Mouse (Mus musculus) hindbrain, embryonic 15.5 days (tissue): ENCODE measurements around the gene Ankrd22. TPM values are rescaled to one million over a fixed set of nuclear protein-coding genes. Genes with fewer than 3 reads are reported as not detected.

Experiments used
- ATAC-seq: fragments of 200-750 bp; cut with Nextera tagmentation; 2 replicates; pipeline ENCODE4 v1.8.0; 2017; ENCODE audit warnings: low read depth, moderate number of reproducible peaks, moderate TSS enrichment; ENCODE audit not compliant: low FRiP score
- H3K27ac ChIP-seq: fragments of 300-500 bp; sonication (generic); replicated peaks from 2 replicates; pipeline ENCODE4 v1.5.1; 2015; ENCODE audit warnings: mild to moderate bottlenecking, inconsistent platforms
- H3K27me3 ChIP-seq: fragments of 300-500 bp; sonication (generic); 2 replicates; pipeline ENCODE4 v1.6.1; 2015; ENCODE audit warnings: control low read depth, inconsistent platforms
- H3K36me3 ChIP-seq: fragments of 300-500 bp; sonication (generic); 2 replicates; pipeline ENCODE4 v1.6.1; 2015; ENCODE audit warnings: control low read depth, inconsistent platforms
- H3K4me1 ChIP-seq: fragments of 300-500 bp; sonication (generic); replicated peaks from 2 replicates; pipeline ENCODE4 v1.6.1; 2015; ENCODE audit warnings: control low read depth, inconsistent platforms
- H3K4me2 ChIP-seq: fragments of 300-500 bp; sonication (generic); 2 replicates; pipeline ENCODE4 v1.6.1; 2015; ENCODE audit warnings: moderate library complexity, mild to moderate bottlenecking, inconsistent platforms
- H3K4me3 ChIP-seq: fragments of 300-500 bp; sonication (generic); 2 replicates; pipeline ENCODE4 v1.5.1; 2015; ENCODE audit warnings: mild to moderate bottlenecking, inconsistent platforms
- H3K9ac ChIP-seq: fragments of 300-500 bp; sonication (generic); 2 replicates; pipeline ENCODE4 v1.6.1; 2015; ENCODE audit warnings: inconsistent platforms
- H3K9me3 ChIP-seq: fragments of 300-500 bp; sonication (generic); 2 replicates; pipeline ENCODE4 v1.6.1; 2016; ENCODE audit warnings: control low read depth, inconsistent platforms
- WGBS: fragments of 180-500 bp; shearing (Covaris S2); methylation state at CpG from one replicate; pipeline ENCODE4 v1.1.7; 2015; 5-methylcytosine and 5-hydroxymethylcytosine counted together
- polyA plus RNA-seq: library from polyadenylated mRNA; unstranded; fragments of >200 nt; fragmentation: Nextera tagmentation; extraction: Ambion mirVana; gene quantifications from 2 replicates; pipeline ENCODE4 v1.2.1, GENCODE M21; 2015

Gene Ankrd22
- polyA plus RNA-seq, 1 experiment from 2014 or later: not detected

- no peak overlapping the region for H3K4me2 ChIP-seq
- H3K27ac ChIP-seq: no peak overlapping the region
- H3K4me3 ChIP-seq: no peak overlapping the region
- no peaks in the 10 kb centered on the region for H3K27me3 ChIP-seq
- 76% methylated on average over 3 of the region's 3 CpGs for WGBS
- H3K36me3 ChIP-seq: no peaks in the 10 kb centered on the region
- no peak overlapping the region for H3K9ac ChIP-seq
- H3K9me3 ChIP-seq: no peaks in the 10 kb centered on the region
- no peaks in the 10 kb centered on the region for H3K4me1 ChIP-seq
- ATAC-seq: no peak
Measured at GRCm38 (mm10) chr19:34120107-34120731, 45.6 kb downstream of the Ankrd22 start.

- no peak for ATAC-seq
- Histone ChIP-seq H3K4me2 (no peak overlapping the region), H3K9me3 (no peaks in the 10 kb centered on the region), H3K4me1 (no peaks in the 10 kb centered on the region), H3K9ac (no peak overlapping the region), H3K27me3 (no peaks in the 10 kb centered on the region), H3K27ac (no peak overlapping the region), H3K4me3 (no peak overlapping the region), H3K36me3 (no peaks in the 10 kb centered on the region)
- 92% methylated on average over 4 of the region's 4 CpGs for WGBS
Measured at GRCm38 (mm10) chr19:34119653-34120052, 46.2 kb downstream of the Ankrd22 start.

GRCm38 (mm10) chr19:34119102-34119501 lies 46.8 kb downstream of the Ankrd22 start:
- Histone ChIP-seq H3K4me3 (no peak overlapping the region), H3K9me3 (no peaks in the 10 kb centered on the region), H3K4me1 (no peaks in the 10 kb centered on the region), H3K4me2 (no peak overlapping the region), H3K36me3 (no peaks in the 10 kb centered on the region), H3K27me3 (no peaks in the 10 kb centered on the region), H3K9ac (no peak overlapping the region), H3K27ac (no peak overlapping the region)
- WGBS: 89% methylated on average over 1 of the region's 1 CpGs
- no peak for ATAC-seq

GRCm38 (mm10) chr19:34104841-34105240 lies 61.0 kb downstream of the Ankrd22 start:
- 91% methylated on average over 3 of the region's 3 CpGs for WGBS

GRCm38 (mm10) chr19:34101888-34102287 lies 64.0 kb downstream of the Ankrd22 start:
- no peaks in the 10 kb centered on the region for H3K4me1 ChIP-seq
- WGBS: 94% methylated on average over 7 of the region's 7 CpGs
- H3K9me3 ChIP-seq: no peaks in the 10 kb centered on the region
- H3K36me3 ChIP-seq: no peaks in the 10 kb centered on the region
- ATAC-seq: no peak
- no peak overlapping the region for H3K4me3 ChIP-seq
- no peak overlapping the region for H3K27ac ChIP-seq
- H3K27me3 ChIP-seq: no peaks in the 10 kb centered on the region
- no peak overlapping the region for H3K9ac ChIP-seq
- H3K4me2 ChIP-seq: no peak overlapping the region

More at GRCm38 (mm10) chr19:34104841-34105240, 61.0 kb downstream of the Ankrd22 start:
- no peak overlapping the region for H3K4me2 ChIP-seq
- no peaks in the 10 kb centered on the region for H3K9me3 ChIP-seq
- H3K4me3 ChIP-seq: no peak overlapping the region
- H3K9ac ChIP-seq: no peak overlapping the region
- H3K27me3 ChIP-seq: no peaks in the 10 kb centered on the region
- no peak for ATAC-seq
- no peaks in the 10 kb centered on the region for H3K36me3 ChIP-seq
- no peaks in the 10 kb centered on the region for H3K4me1 ChIP-seq
- H3K27ac ChIP-seq: no peak overlapping the region

GRCm38 (mm10) chr19:34100633-34101032 lies 65.2 kb downstream of the Ankrd22 start, which contains the start of gene Lipm:
TSS of gene Lipm (plus strand) at chr19:34100933.
- Histone ChIP-seq H3K4me1 (no peaks in the 10 kb centered on the region), H3K4me3 (no peak within 1 kb of the TSS), H3K27ac (no peak within 1 kb of the TSS), H3K9me3 (no peaks in the 10 kb centered on the region), H3K36me3 (no peaks in the 10 kb centered on the region), H3K27me3 (no peaks in the 10 kb centered on the region), H3K4me2 (no peak within 1 kb of the TSS), H3K9ac (no peak within 1 kb of the TSS)
- ATAC-seq: no peak
- 92% methylated on average over 4 of the region's 4 CpGs for WGBS

GRCm38 (mm10) chr19:34096228-34096627 lies 69.6 kb downstream of the Ankrd22 start:
- H3K9me3 ChIP-seq: no peaks in the 10 kb centered on the region
- H3K27ac ChIP-seq: no peak overlapping the region
- H3K36me3 ChIP-seq: no peaks in the 10 kb centered on the region
- no peak overlapping the region for H3K4me2 ChIP-seq
- H3K27me3 ChIP-seq: no peaks in the 10 kb centered on the region
- H3K4me3 ChIP-seq: no peak overlapping the region
- H3K4me1 ChIP-seq: no peaks in the 10 kb centered on the region
- 80% methylated on average over 1 of the region's 1 CpGs for WGBS
- H3K9ac ChIP-seq: no peak overlapping the region
- ATAC-seq: no peak

- 91% methylated on average over 5 of the region's 5 CpGs for WGBS
- no peak overlapping the region for H3K9ac ChIP-seq
- no peak for ATAC-seq
Measured at GRCm38 (mm10) chr19:34095381-34095780, 70.5 kb downstream of the Ankrd22 start.

GRCm38 (mm10) chr19:34089011-34089680 lies 76.7 kb downstream of the Ankrd22 start:
- no peaks in the 10 kb centered on the region for H3K9me3 ChIP-seq
- H3K4me1 ChIP-seq: no peaks in the 10 kb centered on the region
- H3K27me3 ChIP-seq: no peaks in the 10 kb centered on the region
- 78% methylated on average over 3 of the region's 3 CpGs for WGBS
- no peaks in the 10 kb centered on the region for H3K36me3 ChIP-seq
- no peak for ATAC-seq
- H3K4me2 ChIP-seq: no peak overlapping the region
- H3K4me3 ChIP-seq: no peak overlapping the region
- H3K27ac ChIP-seq: no peak overlapping the region
- H3K9ac ChIP-seq: no peak overlapping the region

More at GRCm38 (mm10) chr19:34095381-34095780, 70.5 kb downstream of the Ankrd22 start:
- Histone ChIP-seq H3K27me3 (no peaks in the 10 kb centered on the region), H3K4me1 (no peaks in the 10 kb centered on the region), H3K4me2 (no peak overlapping the region), H3K4me3 (no peak overlapping the region), H3K27ac (no peak overlapping the region), H3K36me3 (no peaks in the 10 kb centered on the region), H3K9me3 (no peaks in the 10 kb centered on the region)

GRCm38 (mm10) chr19:34078130-34078529 lies 87.7 kb downstream of the Ankrd22 start:
- no peaks in the 10 kb centered on the region for H3K9me3 ChIP-seq
- H3K27me3 ChIP-seq: no peaks in the 10 kb centered on the region
- no peaks in the 10 kb centered on the region for H3K36me3 ChIP-seq
- WGBS: 85% methylated on average over 2 of the region's 2 CpGs
- no peak overlapping the region for H3K27ac ChIP-seq
- H3K4me1 ChIP-seq: no peaks in the 10 kb centered on the region
- no peak overlapping the region for H3K4me3 ChIP-seq
- no peak overlapping the region for H3K9ac ChIP-seq
- H3K4me2 ChIP-seq: no peak overlapping the region
- ATAC-seq: no peak

- Histone ChIP-seq H3K27ac (no peak overlapping the region), H3K4me3 (no peak overlapping the region), H3K9ac (no peak overlapping the region), H3K27me3 (no peaks in the 10 kb centered on the region), H3K4me1 (no peaks in the 10 kb centered on the region), H3K9me3 (no peaks in the 10 kb centered on the region), H3K4me2 (no peak overlapping the region), H3K36me3 (no peaks in the 10 kb centered on the region)
- ATAC-seq: no peak
Measured at GRCm38 (mm10) chr19:34074239-34074638, 91.6 kb downstream of the Ankrd22 start.
